Mouse (Mus musculus) liver, adult (tissue): Measurements from ENCODE around the gene Fer.

Experiments
- GATA4 ChIP-seq: IDR thresholded peaks from 2 replicates; pipeline ENCODE4 v1.6.1; 2014; ENCODE audit warnings: mild to moderate bottlenecking, low read length; ENCODE audit not compliant: insufficient replicate concordance

Gene Fer

DNA sequence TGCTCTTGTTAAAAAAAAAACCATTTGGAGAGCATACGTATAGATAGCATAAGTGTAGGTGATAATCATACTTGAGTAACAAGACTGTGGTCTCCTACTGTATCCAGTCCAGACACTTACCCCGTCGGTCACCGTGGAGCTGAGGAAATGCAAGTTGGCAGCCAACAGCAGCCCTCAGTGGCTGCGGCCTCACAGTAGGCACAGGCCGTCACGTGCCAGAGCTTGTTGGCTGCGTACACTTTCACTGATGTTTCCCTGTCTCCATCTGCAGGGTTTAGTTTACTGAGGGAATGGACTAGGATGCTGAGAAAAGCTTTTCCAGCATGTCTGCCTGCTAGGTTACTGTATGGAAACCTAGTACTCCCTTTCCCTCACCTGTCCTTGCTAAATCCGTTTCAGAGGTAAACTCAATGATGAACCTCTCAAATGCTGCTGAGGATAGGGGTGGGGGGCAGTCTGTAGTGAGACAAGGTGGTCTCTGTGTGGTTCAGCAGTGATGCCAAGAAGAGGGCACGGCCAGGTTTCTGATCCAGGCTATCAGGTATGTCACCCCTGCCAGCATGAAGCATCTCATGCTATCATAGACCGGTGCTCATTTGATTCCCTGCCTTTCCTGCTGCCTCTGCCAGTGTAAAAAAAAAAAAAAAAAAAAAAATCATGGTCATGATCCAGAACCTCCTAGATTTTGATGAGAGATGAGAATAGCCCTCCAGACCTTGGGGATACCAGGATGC, 224.2 kb downstream of the Fer start:
- no peak for TF ChIP-seq GATA4

DNA sequence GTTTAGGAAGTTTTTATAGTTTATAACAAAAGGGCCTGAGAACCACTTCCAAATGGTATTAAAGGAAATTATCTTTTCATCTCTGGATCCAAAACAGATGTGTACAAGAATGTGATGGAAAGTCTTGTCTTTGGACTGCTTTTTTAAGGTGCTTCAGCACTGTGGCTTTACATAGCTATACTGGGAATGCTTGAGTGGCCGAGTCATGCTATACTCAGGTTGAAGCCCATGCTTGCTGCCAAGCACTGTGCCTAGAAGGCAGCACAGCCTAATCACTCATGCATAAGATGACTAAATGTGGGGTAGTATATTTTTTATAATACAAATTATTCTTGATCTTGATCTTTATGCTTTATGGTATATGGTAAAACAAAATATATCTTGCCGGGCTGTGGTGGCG, 225.0 kb downstream of the Fer start:
- no peak for TF ChIP-seq GATA4

DNA sequence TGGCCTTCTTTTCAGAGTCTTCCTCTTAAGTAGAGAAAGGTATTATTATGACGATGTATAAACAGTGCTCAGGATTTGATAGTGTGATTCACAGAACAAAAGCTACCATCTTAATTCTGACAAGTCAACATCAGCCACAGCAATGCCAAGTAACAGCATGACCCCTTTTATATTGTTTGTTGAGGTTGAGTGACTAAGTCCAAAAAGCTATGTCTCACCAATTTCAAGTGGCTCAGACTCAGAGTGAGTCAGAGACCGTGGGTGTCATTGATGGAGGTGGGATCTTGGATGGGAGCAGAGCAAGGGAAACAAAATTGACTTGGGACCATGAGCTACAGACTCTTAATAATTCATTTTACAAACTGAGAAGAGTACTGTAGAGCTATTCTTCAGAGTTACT, 230.9 kb downstream of the Fer start:
- TF ChIP-seq GATA4 = no peak

DNA sequence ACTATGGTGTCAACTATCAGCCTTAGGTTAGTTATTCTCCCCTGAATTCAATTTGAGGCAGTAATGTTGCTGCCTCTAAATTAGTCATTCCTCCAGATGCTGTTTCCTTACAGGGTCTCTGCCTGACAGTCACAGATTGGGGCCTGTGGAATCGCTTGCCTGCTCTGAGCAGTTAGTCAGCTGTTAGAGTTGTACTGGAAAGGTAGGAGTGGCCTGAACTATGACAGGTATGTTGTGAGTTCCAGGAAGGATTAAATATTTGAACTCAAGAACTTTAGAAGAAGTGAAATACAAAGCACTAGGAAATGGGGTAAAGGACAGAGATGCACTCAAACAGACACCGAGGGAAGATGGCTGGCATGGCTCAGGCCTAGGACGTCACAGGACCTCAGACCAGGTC, 233.9 kb downstream of the Fer start:
- no peak for TF ChIP-seq GATA4

DNA sequence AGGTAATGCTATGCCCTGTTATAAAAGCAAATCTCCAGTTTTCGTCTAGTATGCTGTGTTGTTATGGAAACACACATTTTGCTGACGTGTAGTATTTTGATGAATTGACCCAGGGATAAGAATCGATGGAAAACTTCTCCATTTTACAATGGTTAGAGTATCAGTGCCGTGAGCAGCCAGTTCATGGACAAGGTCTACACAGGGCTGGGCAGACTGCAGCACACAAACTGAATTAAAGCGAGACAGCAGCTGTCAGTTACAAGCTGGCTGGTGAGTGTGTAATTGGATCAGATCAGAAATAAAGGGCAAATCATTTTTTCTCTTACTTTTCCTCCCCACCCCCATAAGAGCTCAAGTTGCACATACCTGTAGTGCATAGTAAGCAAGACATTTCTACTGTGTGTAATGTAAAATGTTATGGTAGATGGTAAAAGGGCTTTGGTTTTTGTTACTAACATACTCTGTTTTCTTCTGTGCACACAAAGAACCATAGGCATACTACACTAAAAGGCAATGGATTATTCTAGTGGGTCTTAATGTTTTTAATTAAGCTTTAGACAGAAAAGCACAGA, 235.0 kb downstream of the Fer start:
- no peak for TF ChIP-seq GATA4

DNA sequence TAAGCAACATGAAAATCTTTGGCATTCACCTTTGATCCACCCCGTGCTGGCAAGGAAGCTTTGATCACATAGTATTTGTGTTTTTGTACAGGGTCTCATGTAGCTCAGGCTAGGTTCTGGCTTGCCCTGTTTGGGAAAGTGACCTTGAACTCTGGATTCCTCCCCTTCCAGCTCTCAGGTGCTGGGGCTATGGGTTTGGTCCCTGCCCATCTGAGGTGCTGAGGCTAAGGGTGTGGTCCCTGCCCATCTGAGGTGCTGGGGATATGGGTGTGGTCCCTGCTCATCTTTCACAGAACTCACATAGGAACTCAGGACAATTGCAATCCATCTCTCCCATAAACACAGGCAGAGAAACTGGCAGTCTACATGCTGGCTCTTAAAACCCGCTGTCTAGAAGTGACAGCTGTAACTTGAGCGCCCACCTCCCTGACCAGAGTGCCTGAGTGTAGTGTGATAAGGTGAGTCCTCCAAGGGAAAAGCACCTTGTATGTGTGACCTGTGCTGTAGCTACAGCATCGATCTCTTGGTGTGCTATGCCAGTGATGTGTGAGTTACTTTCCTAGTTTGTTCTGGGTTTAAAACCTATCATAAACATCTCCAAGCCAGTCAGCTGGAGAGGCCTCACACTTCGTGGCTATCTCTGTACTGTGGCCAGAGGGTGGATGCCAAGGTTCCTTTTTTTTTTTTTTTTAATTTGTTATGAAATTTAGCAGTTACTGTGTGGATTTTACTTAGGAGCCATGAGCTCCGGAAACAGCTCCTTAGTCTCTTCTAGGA, 236.7 kb downstream of the Fer start:
- TF ChIP-seq GATA4 = no peak

DNA sequence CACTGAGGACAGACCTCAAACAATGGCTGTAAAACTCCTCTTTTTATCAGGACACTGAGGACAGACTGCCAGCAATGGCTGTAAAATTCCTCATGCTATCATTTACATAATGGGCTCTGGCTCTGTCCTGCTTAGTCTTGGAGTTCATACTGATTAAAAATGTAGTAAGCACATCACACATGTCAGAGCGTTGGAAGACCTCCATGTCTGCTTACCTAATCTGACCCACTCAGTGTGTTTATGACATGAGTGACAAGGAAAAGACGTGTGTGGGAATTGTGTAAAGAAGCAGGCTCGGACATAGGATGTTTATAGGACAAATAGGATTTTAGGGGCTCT, 237.3 kb downstream of the Fer start:
- no peak for TF ChIP-seq GATA4

DNA sequence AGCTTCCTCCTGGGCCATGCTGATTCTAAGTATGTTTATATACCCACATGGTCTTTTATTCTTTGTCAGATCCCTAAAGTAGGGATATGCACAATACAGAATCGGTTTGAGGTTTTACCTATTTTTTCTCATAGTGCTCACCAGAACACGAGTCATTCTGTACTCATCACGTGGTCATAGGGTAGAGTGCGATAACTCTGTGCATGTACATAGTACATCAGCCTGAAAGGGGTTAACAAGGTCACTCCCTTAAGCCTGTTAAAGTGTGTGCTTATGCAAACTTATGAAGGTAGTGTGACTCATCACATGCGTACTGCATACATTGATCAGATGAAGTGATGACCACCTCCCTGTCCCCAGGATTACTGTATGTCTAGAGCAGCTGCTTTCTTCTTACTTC, 245.9 kb downstream of the Fer start:
- TF ChIP-seq GATA4 = no peak

DNA sequence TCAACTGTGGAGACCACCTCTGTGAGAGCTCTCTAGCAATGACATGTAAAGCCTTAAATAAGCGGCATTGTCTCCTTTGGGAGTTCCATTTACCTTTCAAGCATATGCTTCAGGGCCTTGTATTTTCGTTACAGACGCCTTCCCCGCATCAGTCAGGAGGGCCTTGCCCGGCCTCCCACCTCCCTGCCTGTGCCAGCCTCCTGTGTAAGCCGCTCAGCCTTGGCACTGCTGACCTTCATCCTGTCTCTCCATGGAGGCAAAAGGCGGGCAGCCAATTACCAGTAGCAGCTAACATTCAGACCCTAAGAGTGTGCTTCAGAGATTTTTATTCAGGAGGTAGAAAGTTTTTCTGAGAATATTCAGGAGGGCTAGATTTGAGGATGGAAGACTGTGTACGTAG, 247.0 kb downstream of the Fer start:
- no peak for TF ChIP-seq GATA4

DNA sequence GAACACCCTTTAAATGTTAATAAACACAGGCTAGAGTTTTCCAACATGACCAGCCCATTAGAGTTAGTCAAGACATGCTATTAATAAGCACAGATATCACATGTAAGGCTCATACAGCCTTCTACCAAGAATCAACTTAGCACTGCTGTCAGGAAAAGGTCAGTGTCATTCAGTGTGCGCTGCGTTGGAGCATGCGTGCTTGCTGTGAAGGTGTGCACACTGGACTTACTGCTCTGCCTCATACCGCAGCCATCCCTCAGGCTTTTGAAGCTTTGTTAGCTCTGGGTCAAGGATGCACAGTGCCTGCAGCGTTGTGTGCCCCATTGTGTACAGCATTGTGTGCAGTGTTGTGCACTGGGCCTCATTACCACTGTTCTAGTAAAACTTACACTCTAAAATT, 250.8 kb downstream of the Fer start:
- TF ChIP-seq GATA4 = no peak

DNA sequence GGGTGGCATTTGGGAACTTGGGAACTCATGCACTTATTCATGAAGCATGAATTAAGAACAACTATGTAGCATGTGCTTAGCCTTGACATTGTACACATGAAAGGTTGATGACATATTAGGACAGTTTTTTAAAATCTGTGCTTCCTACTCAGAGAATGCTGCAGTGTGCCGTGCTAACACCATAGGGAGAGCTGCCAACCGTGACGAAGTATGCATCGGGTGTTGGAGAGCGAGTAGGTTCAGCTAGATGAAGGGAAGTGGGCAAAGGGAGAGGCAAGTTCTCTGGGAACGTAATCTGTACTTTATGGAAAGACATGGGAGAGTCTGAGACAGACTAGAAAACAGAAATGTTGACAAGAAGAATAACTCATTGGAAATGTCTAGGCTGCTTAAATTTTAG, 253.9 kb downstream of the Fer start:
- TF ChIP-seq GATA4 = no peak

DNA sequence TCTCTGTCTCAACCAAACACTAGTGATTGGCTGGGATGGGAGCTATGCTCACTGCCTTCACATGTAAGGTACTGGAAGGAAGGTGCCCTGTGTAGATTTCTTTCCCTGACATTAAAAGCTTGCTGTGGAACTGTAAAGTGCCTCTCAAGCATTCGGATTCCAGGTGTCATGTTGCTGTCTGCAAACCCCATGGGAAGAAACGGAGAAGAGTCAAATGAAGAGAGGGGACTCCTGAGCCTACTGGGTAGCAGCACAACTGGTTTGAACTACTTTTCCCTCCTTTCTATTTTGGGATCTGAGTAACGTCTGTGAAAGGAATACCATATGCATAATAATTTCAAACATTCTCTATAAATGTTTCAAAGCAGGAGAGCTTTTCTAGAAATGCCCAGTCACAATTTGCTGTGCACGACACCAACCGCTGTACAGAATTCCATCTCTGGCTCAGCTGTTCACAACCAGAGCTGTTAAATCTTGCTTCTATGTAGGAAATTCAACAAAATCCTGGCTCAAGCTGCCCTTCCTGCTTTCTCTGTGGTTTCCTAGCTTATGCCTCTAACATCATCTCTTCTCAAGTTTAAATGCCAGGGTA, 256.9 kb downstream of the Fer start:
- TF ChIP-seq GATA4 = no peak

DNA sequence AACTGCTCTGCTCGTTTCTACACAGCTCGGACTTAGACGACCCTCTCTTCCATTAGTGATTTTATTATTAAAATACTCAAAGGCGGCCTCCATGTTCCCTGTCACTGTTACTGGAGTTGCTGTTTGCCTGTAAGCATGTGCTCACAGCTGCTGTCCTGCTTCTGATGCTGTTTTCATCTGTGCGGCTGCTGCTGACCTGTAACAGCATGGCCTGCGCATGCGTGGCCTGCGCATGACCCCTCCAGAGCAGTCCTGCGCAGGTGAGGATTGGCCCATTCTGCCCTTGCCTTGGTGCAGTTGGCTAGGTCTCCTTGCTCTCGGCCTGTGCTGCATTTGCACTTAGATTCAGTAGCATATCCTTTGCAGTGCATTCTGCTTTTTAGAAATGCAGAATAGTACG, 259.7 kb downstream of the Fer start:
- TF ChIP-seq GATA4 = no peak

DNA sequence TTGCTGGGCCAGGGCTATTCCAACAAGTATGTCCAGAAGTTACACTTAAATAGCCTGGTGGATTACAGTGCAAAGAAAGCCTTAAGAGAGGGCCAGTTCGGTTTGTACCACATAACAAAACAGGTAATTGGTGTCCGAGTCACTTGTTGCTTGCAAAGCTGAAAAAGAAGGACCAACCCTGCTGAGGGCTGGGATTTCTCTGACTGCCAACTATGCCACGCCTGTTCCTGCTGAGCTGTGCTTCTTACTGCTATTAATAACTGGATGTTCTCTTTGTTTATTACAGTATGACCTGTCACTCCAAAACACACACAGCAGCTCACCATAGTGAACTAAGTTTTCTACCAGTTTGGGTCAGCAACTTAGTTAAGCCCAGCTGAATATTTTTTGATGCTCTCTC, 260.9 kb downstream of the Fer start:
- TF ChIP-seq GATA4 = no peak

DNA sequence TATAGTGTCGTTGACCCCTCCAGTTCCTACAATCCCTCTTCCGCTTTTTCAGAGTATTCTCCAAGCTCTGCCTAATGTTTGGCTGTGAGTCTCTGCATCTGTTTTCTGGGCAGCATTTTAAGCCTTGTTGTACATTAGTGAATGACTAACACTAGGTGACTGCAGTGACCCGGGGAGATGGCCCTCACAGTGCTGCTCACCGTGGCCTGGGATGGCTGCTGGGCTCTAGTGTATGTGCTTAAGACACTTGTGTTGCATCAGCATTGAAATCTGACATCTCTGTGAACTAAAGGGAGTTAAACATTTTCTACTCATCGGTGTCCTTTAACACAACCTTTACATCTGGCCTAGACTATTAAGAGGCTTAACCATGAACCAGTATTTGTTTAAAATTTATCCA, 264.0 kb downstream of the Fer start:
- TF ChIP-seq GATA4 = no peak

DNA sequence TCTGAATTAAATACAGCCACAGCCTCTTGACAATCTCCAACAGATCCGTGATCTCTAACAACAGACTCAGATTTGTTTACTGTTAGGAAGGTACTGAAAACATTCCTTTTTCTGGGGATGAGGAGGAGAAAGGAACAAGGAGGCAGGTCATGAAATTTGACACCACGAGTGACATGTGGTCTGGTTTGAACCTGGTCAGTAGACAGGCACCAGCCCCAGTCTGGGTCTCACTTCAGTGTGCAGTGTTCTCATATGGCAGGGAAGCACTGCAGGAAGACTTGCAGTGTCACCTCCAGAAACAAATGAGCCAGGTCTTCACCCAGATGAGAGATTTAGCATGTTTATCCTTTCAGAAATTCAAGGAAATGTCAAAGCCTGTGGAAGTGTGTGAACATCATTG, 266.9 kb downstream of the Fer start:
- TF ChIP-seq GATA4 = no peak

DNA sequence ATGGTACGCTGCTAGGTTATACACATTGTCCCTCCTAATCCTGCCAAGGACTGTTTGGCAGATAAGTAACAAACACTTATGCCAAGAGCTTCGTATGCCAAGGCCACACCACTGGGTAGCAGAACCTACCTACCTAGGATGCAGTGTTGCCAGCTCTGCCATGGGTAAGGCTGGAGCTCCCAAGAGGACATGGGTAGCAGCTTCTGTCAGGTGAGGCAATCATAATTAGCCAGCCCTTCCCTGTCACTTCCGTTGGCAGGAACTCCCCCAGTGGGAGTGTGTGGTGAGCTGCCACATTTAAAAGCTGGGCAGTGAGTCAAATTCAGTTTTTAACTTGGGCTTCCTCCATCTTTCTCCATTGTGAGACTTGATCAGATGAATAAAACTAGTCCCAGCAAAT, 267.5 kb downstream of the Fer start:
- no peak for TF ChIP-seq GATA4

DNA sequence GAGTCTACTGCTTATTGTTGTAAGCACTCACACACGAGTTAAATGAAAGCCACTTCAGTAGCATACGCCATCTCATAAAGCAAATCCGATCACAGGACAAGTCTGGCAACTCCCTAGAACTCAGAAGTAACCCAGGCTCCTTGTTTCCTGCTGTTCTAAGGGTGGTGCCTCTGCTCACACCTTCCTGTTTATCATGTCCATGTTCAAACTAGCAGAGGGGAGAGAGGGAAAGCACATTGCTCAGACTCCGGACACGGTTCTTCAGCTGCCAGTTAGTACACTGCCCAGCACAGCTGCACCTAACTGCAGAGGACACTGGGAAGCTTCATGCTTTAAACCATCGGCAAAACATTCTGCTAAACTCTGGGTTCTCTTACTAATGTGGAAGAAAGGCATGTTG, 269.3 kb downstream of the Fer start:
- no peak for TF ChIP-seq GATA4
